Mouse (Mus musculus) 416B (cell line): Measurements from ENCODE around the gene Mtln.
A peak's percentile ranks its signal among the peaks of the same experiment; 100 is the strongest.

Experiments used
- DNase-seq: peaks from one replicate; pipeline ENCODE4 v3.0.0; 2011; ENCODE audit warnings: low read depth

Mtln gene

DNA sequence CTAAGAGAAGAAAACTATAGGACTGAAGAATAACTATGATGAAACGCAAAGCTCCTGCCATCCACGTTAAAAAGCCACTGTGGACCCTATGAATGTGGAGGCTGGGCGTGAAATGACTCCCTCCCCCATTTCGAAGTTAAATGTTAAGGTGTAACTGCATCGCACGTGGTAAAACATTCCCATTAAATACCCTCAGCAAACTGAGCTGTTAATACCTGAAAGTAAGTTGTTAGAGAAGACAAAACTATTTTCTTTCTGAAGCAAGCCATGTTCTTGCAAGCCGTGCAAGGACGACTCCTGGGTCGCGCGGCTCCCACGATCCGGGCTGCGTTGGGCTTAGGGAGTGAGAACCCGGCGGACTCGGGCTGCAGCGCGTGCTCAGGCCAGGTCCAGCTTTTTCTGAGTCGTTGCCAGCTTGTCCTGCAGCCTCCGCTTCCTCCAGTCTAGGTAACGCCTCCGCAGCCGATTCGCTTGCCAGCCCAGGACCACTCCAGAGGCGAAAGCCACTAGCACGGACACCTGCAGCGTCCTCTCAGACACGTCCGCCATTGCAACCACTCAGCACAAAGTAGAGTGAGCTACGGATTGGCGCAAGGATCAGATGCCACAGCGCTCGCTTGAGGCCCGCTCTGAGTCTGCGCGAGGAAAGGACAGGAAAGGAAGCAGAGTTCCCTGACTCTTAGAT, at the start of gene Mtln:
Mtln (minus strand) TSS at position 570 of the 685 bp plus-strand sequence.
- DNase-seq = peak; percentile 93

DNA sequence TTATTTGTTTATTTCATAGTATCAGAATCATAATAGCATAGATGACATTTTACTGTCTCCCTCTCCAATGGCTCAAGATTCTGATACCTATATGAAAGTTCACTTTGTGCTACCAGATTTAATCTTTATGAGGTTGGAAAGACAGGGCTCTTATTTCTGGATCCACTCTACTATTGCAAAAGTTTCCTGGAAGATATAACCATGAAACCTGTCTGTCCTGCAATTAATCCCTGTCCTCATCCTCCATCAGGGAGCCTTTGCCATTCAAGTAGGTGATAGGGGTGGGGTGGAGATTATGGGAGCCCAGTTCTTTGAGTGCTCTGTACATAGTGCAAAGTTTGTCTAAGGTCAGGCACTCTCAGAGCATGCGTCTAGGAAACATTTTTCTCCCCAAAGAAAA, 49.1 kb upstream of the Mtln start:
- DNase-seq = no peak

DNA sequence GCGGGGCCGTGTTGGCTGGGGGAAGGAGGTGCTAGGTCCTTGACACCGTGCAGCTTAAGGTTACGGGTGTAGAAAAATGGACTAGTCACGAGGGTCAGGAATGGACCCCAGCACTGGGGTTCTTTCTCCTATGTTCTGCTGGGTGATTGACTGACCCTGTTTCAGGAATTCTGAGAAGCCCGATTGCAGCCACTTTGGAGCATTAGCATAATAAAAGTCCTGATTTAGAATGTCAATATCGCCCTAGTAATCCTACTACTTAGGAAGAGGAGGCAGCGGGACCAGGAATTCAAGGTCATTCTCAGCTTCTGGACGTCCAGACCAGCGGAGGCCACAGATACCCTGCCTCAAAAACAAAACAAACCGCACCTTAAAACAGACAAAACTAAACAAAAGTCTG, 47.1 kb upstream of the Mtln start:
- no peak for DNase-seq

DNA sequence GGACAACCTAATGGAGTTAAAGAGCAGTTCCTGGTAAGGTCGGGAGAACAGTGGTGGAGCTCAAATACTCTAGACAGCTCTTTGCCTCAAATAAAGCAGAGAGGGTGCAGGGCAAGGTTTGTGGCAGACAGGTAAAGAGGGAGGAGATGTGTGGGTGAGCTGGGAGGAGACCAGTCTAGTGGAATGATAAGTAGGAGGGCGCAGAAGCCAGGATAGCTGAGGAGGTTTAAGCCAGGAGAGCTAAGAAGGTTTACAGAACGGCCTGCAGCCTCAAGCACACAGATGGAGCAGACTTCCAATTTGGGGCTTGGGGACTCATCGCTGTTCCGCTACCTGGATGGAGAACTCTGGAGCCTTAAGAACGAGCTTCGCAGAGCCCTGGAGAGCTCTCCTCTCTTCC, 46.3 kb upstream of the Mtln start, which contains the start of gene Acoxl:
Acoxl (plus strand) TSS at position 301 of the 400 bp plus-strand sequence.
- no peak for DNase-seq

DNA sequence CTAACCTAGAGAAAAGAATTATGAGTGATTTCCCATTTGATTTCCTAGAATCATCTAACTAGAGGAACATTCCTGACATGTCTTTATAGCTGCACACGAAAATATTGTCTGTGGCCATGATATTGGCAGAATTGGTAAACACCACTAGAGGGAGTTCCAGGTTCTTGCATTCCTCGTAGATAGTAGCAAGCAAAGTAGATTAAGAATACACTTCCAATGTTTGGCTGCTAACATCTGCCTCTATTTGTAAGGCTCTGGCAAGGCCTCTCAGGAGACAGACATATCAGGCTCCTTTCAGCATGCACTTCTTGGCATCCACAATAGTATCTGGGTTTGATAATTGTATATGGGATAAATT, 40.5 kb upstream of the Mtln start:
- DNase-seq = peak; percentile 85

DNA sequence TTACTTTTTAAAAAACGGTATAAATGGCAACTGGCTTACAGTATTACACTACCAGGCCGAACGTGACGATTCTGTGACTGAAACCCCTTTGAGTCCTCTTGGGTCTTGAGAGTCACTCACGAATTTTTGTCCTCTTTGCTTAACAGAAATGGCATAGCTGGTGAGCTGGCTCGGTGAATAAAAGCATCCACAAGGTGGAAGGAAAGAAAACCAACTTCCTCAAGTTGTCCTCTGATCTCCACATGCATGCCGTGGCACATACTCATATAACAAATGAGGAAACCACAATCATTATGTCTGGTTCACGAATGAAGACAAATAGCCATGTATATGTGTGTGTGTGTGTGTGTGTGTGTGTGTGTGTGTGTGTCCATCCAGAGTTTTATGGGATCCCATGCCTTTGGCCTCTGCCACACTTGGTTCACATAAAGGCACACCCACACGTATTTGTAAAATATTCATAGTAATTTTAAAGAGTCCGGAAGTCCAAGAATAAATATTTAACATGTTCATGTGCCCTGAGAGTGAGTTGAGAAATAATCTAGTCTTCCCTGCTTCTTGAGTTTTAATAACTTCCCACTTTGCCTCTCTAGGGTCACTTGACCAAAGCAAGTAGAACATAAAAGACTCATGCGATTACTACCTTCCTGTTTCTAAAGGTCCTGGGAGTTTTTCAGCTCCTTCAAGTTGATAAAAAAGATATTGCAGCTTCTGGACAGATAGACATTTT, 40.0 kb upstream of the Mtln start:
- no peak for DNase-seq

DNA sequence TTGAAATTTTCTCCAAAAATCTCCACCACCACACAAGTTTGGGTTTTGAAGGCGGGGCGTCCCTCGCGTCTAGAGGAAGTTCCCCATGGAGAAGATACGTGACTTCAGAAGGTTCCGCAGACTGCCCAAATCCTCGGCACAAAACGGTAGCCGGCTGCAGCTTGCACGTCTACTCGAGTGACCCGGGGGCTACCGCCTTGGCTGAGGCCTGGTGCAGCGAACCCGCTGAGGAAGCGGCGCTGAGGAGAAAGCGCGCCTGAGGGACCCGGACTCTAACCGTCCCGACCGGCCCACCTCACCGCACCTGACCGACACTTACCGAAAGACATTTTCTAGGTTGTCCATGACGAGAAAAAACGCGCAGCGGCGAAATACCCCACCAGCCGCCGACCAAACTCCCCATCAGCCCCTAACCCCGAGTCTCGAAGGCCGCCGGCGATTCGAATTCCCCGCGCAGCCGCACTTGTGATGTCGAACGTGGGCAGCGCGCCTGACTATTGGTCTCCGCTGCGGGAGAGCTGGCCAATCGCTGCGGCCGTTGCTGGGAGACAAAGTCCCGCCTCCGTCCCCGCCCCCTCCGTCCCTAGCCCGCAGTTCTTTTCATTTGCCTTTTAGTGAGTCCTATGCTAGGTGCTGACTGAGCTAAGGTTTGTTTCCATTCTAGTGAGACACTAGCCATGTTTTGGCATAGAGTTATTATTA, 39.3 kb upstream of the Mtln start, which contains the start of gene Bub1:
Bub1 (minus strand) TSS at position 465 of the 702 bp plus-strand sequence.
- peak; percentile 92 for DNase-seq

DNA sequence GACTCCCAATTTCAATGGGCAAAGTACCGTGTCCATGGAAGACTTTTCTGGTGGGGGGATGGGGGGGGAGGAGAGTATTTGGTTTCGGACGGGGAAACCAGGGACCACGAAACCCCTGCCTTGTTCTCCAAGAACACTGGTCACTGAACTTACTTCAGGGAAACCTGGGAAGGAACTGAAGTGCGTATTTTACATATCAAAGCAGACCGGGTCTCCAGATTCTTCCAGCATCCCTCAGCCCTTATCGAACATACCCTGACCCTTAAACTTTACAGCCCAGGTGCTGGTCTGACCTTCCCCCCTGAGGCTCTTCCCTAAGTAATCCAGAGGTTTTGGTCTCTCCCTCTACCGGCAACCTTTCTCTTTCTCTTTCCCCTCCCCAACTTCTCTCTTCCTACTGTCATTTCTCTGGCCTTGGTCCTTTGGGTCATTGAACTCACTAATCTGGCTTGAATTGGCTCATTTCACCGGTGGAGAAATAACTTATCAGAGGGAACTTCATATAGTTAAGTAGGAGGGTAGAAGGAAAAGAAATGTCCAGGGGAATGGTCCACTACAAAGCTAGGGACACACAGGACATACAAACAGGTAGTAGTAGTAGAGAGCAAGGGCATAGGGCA, 2.5 kb downstream of the Mtln start:
- DNase-seq = peak; percentile 4

DNA sequence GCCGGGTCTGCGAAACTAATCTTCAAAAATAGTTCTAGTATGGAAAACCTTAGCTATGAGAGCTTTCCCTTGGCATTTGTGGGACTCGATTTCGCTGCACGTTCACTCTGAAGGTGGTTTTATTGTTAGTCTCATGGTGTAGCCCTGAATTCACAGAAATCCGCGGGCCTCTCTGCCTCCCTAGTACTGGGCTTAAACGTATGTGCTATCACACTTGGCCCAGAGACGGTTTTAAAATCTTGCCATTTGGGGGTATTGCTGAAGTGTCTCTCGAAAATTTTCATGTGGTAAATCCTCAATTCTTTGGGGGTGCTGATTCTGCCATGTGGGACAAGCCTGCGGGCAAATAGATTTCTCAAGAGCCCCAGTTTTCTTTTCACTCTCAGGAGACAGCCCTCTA, 3.1 kb downstream of the Mtln start:
- DNase-seq = no peak

DNA sequence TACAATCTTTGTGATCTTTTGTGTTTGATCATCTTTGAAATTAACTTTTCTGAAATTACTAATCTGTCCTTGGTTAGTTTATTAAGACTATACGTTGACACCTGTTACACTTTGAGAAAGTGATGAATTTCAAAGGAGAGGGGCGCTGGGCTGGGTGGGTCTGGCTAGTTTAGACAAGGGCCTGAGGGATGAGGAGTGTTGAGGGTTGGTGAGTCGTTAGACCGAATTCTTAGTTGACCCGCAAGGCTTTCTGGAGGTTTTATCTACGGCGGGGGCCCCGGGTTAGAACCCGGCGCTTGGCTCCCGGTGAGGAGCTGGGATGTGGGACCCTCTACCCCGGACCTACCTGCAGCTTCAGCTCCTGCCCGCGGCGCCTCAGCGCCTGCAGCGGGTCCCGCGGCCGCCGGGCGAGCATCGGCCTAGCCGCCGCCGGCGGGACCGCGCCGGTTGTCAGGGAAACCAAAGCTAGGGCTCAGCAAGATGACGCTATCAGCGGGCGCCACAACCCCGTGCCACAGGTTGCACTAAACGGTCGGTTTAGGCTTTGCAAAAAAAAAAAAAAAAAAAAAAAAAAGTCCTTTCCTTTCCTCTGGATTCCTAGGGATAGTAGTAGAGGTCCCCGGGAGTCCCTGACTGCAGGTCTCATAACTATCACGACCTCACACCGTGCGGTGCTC, 3.7 kb downstream of the Mtln start, which contains the start of gene Nphp1:
Nphp1 (minus strand) TSS at position 458 of the 677 bp plus-strand sequence.
- peak; percentile 84 for DNase-seq

DNA sequence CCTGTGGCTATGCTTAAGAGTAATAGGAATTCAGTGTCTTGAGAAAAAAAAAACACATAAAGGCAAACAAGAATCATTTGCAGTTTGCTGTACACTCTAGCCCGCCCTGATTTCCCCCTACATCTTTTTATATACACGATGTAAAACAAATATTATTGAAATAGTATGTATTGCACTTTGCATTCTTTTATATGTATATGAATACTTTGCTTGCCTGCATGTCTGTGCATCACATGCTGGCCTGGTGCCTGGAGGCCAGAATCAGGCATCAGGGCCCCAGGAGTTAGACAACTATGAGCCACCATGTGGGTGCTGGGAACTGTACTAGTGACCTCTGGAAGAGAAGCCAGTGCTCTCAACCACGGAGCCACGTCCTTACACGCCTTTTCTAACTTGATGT, 5.1 kb downstream of the Mtln start:
- DNase-seq = peak; percentile 6

DNA sequence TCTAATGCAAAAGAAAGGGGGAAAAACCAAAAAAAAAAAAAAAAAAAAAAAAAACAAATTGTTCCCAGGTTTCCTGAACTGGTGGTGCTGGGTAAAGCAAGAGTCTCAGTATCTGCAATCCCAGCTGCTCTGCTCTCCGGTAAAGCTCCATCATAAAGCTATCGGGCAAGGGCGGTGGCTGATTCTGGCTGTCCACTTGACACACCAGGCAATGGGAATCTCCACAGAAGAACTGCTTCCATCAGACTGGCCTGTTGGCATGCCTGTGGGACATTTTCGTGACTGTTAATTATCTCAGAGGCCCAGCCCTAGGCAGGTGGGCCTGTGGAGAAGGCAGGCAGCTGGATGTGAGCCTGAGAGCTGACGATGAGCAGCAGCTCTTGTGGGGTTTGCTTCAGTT, 13.8 kb downstream of the Mtln start:
- no peak for DNase-seq

DNA sequence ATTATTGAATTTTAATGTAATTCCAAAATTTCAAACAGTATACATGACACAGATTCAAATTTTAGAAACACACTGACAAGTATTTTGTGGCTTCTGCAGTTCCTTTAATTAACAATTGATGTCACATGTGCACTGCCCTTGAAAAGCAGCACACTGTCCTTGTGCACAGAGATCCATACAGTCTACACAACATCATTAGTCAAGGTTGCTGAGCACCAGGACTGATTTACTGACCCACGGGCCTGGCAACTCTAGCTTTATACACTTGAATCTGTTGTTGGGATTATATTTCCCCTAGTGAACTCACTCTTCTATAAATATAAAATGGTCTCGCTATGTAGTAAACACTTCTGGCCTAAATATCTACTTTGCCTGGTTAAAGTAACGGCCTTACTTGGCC, 17.3 kb downstream of the Mtln start:
- DNase-seq = no peak

DNA sequence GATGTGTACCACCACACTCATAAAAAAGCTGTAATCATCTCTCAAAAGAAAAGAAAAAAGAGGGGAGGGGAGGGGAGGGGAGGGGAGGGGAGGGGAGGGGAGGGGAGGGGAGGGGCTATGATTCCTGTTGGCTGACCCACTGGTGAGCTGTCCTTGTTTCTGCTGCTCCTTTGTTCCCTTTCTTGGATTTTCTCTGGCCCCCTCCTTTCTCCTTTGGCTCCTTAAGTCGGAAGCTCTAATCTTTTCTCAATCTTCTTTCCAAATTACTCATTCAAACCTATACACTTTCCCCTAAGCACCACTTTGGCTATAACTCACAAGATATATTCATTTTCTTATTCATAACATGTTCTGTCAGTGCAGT, 17.7 kb downstream of the Mtln start:
- no peak for DNase-seq

DNA sequence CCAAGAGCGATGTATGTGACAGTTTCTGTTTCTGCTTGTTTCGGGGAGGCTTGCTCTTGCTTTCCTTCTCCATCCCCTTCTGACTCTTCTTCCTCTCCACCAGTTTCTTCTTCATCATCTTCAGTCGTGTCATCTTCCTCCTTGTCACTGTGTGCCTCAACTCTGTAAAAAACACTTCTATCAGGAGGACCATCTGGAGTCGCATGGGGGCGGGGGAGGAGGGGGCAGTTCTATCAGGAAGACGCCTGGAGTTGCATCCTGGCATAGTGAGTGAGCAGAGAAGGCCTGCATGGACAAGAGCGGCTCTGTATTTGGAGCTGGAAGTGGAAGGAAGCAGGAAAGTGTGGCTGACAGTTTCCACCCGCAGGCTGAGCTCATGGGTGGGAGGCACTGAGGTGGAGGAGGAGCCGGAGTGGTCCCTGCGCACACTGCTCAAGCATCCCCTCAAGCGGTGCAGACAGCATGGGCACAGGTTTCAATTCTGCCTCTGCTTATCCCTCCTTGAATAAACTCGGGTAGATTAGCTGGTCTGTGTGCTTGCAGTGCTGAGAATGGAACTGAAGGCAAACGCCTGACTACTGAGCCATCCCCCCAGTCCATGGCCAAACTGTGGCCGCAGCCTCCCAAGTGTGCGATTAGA, 18.2 kb downstream of the Mtln start:
- DNase-seq = no peak

DNA sequence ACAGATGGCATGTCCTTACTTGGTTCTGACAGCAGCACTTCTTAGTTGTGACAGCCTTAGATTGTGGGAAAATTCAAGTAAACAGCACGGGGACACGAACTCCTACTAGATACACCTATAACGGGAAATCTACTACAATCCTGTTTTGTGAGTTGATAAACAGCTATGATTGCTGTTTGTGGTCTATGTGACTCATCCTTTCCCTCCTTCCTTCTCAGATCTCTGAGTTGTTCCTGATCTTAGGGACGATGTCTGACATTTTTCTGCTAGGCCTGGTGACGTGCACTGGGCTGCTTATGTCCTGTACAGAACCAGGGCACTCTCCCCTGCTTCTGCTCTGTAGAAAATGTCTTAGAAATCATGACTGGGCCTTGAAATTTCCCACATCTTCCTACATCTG, 30.7 kb downstream of the Mtln start:
- peak; percentile 75 for DNase-seq

DNA sequence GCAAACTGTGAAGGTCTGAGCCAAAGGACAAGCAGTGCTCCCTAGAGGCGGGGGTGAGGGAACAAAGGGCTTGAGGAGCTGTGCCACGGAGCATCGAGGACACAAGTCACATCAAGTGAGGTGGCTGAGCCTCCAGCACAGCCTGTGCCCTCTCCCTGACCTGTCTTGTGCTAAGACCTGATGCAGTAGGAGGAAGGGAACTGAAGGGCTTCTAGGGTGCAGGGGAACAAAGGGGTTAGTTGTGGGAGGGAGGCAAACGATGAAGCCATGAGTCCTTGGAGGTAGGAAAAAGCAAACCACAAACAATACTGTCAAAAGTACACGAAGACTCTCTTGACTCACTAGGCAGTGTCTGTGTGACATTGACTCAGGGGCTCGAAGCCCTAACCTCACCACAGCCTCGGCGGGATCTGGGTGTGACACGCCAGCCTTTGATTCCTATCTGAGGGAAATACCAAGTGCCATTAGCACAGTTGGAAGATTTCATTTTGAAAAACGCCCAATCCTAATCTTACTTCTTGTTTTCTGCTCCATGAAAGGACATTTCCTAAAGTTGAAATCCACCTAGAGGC, 31.8 kb downstream of the Mtln start:
- DNase-seq = peak; percentile 81

DNA sequence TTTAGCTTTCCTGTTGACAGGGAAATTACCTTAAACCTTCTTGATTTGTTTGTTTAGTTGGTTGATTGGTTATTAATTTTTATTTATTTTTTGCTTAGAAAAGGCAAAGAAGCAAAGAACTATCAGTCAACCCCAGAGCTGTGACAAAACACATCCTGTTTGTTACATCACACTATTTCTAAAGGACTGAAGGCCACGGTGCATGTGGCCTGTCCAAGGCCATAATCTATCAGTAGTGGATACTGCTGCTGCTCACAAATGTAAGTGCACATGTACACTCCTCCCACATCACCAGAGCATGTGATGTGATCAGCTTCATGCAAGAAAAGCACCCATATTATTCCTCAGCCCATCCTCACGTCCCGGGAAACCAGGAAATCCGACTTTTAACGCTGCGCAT, 32.3 kb downstream of the Mtln start:
- DNase-seq = peak; percentile 58

DNA sequence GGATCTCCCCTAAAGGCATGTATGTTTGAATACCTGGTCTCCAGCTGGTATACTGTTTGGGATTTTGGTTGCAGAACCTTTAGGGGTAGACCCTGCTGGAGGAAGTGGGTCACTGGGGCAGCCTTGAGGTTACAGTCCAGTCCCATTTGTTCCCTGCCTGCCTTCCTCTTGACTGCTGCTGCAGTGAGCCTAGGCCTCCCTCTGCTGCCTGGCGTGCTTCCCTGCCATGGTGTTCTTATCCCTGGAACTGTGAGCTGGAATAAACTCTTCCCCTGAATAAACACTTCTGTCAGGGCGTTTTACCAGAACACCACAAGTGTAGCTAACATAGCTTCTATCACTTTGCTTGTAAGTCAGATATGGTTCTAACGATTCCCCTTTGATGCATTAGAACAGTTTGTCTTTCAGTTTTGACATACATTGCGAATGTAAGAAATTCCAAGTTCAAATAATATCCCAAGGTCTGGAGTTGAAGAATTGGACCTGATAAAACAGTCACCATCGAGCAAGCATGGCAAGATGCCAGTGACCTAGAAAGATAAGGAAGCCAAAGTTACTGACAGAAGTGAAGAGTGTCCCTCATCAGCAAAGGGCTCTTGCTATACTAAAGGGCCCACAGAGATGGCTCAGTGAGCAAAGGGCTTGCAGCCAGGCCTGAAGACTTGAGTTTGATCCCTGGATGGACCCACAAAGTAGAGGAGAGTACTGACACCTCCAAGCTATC, 33.0 kb downstream of the Mtln start:
- DNase-seq = peak; percentile 46

DNA sequence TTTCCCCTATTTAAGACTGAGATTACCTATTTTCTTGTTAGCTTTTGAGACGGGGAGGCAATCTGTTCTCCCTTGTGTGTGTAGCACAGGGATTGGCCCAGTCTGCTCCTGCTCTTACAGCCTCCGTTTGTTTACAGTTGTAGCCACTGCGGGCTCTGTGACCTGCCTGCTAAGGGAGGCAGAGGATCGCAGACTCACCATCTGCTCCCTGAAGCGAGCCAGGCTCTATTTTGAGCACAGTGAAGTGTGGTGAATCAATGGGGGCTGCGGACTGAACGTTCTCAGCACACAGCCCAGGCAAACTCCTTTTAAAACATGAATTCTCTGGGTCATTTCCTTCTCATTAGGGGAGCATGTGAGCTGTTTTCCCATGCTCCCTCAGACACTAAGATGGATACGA, 35.1 kb downstream of the Mtln start:
- DNase-seq = no peak
